ENCODE assay signal across 13 mouse cellular contexts in genomic region chr2:157306091-157307032, GRCm38 (mm10). TPM values are rescaled to one million over a fixed set of nuclear protein-coding genes. Genes with fewer than 3 reads are reported as not detected.
DNase-seq lines count a peak whose midpoint lies in the region; ATAC-seq lines count a peak whose summit lies in the region.
"Had no signal": no experiment of that assay in that cellular context is flagged by ENCODE, and none has a peak within 500 bp of the region (broad histone marks: within the 10 kb centered on the region; RNA-seq: fewer than 3 reads in every experiment).

No protein-coding gene starts in this region.

- 81% methylated on average over 7 of the region's 7 CpGs for WGBS in heart, embryonic 14.5 days
- 80% methylated on average over 7 of the region's 7 CpGs for WGBS in midbrain, embryonic 15.5 days
- WGBS in midbrain, embryonic 13.5 days = 84% methylated on average over 7 of the region's 7 CpGs
- WGBS in limb, embryonic 12.5 days = 65% methylated on average over 7 of the region's 7 CpGs

- peaks cover 96% of the 10 kb centered on the region for H3K36me3 ChIP-seq in heart, embryonic 14.5 days (ENCODE audit: control insufficient read depth, insufficient read depth, low read length)
- peaks cover 25% of the 10 kb centered on the region for H3K36me3 ChIP-seq in midbrain, embryonic 15.5 days (replicated peaks)
- peaks cover 80% of the 10 kb centered on the region for H3K36me3 ChIP-seq in midbrain, embryonic 13.5 days
- peaks cover 96% of the 10 kb centered on the region for H3K36me3 ChIP-seq in limb, embryonic 12.5 days

- H3K4me1 ChIP-seq in heart, embryonic 14.5 days (ENCODE audit: control insufficient read depth in 2 of 2, insufficient read depth in 2 of 2, low read length in 2 of 2) = peaks cover 0 to 14% of the 10 kb centered on the region in 2 experiments; a peak in 1 of 4 replicates
- H3K4me1 ChIP-seq in midbrain, embryonic 15.5 days = no peaks in the 10 kb centered on the region
- H3K4me1 ChIP-seq in midbrain, embryonic 13.5 days (replicated peaks) = no peaks in the 10 kb centered on the region
- peaks cover 18% of the 10 kb centered on the region for H3K4me1 ChIP-seq in limb, embryonic 12.5 days (replicated peaks)

- H3K27ac ChIP-seq in heart, embryonic 14.5 days (replicated peaks in 1 of 2; ENCODE audit: control insufficient read depth in 1 of 2, insufficient read depth in 1 of 2, low read depth in 2 of 2, low read length in 2 of 2) = 0 out of 4 replicates have a peak overlapping the region, but pooled peaks have one; percentile 16 to 28
- H3K27ac ChIP-seq in midbrain, embryonic 15.5 days = peak overlapping the region; percentile 44; the same call in 1 of the 2 replicates
- H3K27ac ChIP-seq in midbrain, embryonic 13.5 days = no peak overlapping the region
- H3K27ac ChIP-seq in limb, embryonic 12.5 days = peak overlapping the region; percentile 72
- H3K27ac ChIP-seq: hindbrain, embryonic 12.5 days had no signal

- no peak overlapping the region for H3K9ac ChIP-seq in heart, embryonic 14.5 days (ENCODE audit: low read length)
- H3K9ac ChIP-seq in midbrain, embryonic 15.5 days = no peak overlapping the region
- H3K9ac ChIP-seq in midbrain, embryonic 13.5 days (replicated peaks) = no peak overlapping the region
- H3K9ac ChIP-seq in limb, embryonic 12.5 days (replicated peaks) = no peak overlapping the region
- H3K9ac ChIP-seq: hindbrain, embryonic 12.5 days; neural tube, embryonic 13.5 days had no signal

- intact Hi-C loops in heart, postnatal 25 days (cut with DNase I) = no loop called here

- no peak for DNase-seq in heart, postnatal 25 days (ENCODE audit: low spot score)
- DNase-seq in telencephalon, adult 2 months (ENCODE audit: low read depth, low spot score) = peak; percentile 38
- no peak for DNase-seq in cerebellum, postnatal 36 days
- DNase-seq in gastrocnemius, postnatal 10 days = no peak
- DNase-seq: kidney, postnatal 10 days had no signal

- no peaks in the 10 kb centered on the region for H3K27me3 ChIP-seq in heart, embryonic 14.5 days (ENCODE audit: control insufficient read depth, insufficient read depth, low read length)
- no peaks in the 10 kb centered on the region for H3K27me3 ChIP-seq in midbrain, embryonic 15.5 days (replicated peaks)
- H3K27me3 ChIP-seq in midbrain, embryonic 13.5 days = no peaks in the 10 kb centered on the region
- H3K27me3 ChIP-seq in limb, embryonic 12.5 days = no peaks in the 10 kb centered on the region
- H3K27me3 ChIP-seq: hindbrain, embryonic 12.5 days; neural tube, embryonic 13.5 days had no signal

- no peaks in the 10 kb centered on the region for H3K9me3 ChIP-seq in heart, embryonic 14.5 days (ENCODE audit: control insufficient read depth, low read length)
- H3K9me3 ChIP-seq in midbrain, embryonic 15.5 days = no peaks in the 10 kb centered on the region
- no peaks in the 10 kb centered on the region for H3K9me3 ChIP-seq in midbrain, embryonic 13.5 days
- no peaks in the 10 kb centered on the region for H3K9me3 ChIP-seq in limb, embryonic 12.5 days
- H3K9me3 ChIP-seq: hindbrain, embryonic 12.5 days; neural tube, embryonic 13.5 days had no signal

- H3K4me3 ChIP-seq in heart, embryonic 14.5 days (ENCODE audit: control insufficient read depth in 1 of 2, insufficient read depth in 1 of 2, low read depth in 1 of 2, low read length in 2 of 2) = no peak overlapping the region
- H3K4me3 ChIP-seq in midbrain, embryonic 15.5 days = no peak overlapping the region
- H3K4me3 ChIP-seq in midbrain, embryonic 13.5 days (replicated peaks) = no peak overlapping the region
- no peak overlapping the region for H3K4me3 ChIP-seq in limb, embryonic 12.5 days (replicated peaks)
- H3K4me3 ChIP-seq: hindbrain, embryonic 12.5 days; neural tube, embryonic 13.5 days had no signal

- H3K4me2 ChIP-seq in heart, embryonic 14.5 days (ENCODE audit: low read length) = no peak overlapping the region
- no peak overlapping the region for H3K4me2 ChIP-seq in midbrain, embryonic 15.5 days
- no peak overlapping the region for H3K4me2 ChIP-seq in midbrain, embryonic 13.5 days (replicated peaks)
- no peak overlapping the region for H3K4me2 ChIP-seq in limb, embryonic 12.5 days
- H3K4me2 ChIP-seq: hindbrain, embryonic 12.5 days; neural tube, embryonic 13.5 days had no signal

- no peak for ATAC-seq in heart, embryonic 14.5 days (ENCODE audit: insufficient number of reproducible peaks, insufficient read depth, low FRiP score, low read depth)
- no peak for ATAC-seq in midbrain, embryonic 15.5 days (replicated peaks)
- no peak for ATAC-seq in midbrain, embryonic 13.5 days
- ATAC-seq in limb, embryonic 12.5 days (ENCODE audit: insufficient number of reproducible peaks, insufficient read depth, low FRiP score, low TSS enrichment, low read depth) = peak; percentile 78; the same call in 1 of the 2 replicates

RNA-seq across cellular contexts. Expression of gene Mroh8, which starts 27.0 kb away (rescaled TPM):
- polyA plus RNA-seq in heart, embryonic 14.5 days (2014; fragmentation: Nextera tagmentation; extraction: Ambion mirVana) = 0.43 and 0.46 TPM in 2 replicates
- total RNA-seq in heart, postnatal 25 days (2021) = not detected
- 0.50 and 0.74 TPM in 2 replicates for polyA plus RNA-seq in midbrain, embryonic 15.5 days (2015; fragmentation: Nextera tagmentation; extraction: Ambion mirVana)
- polyA plus RNA-seq in midbrain, embryonic 13.5 days (2015; fragmentation: Nextera tagmentation; extraction: Ambion mirVana) = 0.43 and 0.52 TPM in 2 replicates
- polyA plus RNA-seq in limb, embryonic 12.5 days (2016; fragmentation: Nextera tagmentation; extraction: Ambion mirVana) = 0.84 and 0.91 TPM in 2 replicates
- under 1 TPM; 0.18 to 0.47 TPM for total RNA-seq in gastrocnemius, postnatal 10 days (2021)

RNA-seq across cellular contexts. Expression of gene Rpn2, which starts 27.5 kb away (rescaled TPM):
- polyA plus RNA-seq in heart, embryonic 14.5 days (2014; fragmentation: Nextera tagmentation; extraction: Ambion mirVana) = 165 and 176 TPM in 2 replicates
- total RNA-seq in heart, postnatal 25 days (2021) = 10 to 100 TPM; 85.1 to 94.2 TPM
- polyA plus RNA-seq in midbrain, embryonic 15.5 days (2015; fragmentation: Nextera tagmentation; extraction: Ambion mirVana) = 215 and 218 TPM in 2 replicates
- 202 and 211 TPM in 2 replicates for polyA plus RNA-seq in midbrain, embryonic 13.5 days (2015; fragmentation: Nextera tagmentation; extraction: Ambion mirVana)
- 266 and 271 TPM in 2 replicates for polyA plus RNA-seq in limb, embryonic 12.5 days (2016; fragmentation: Nextera tagmentation; extraction: Ambion mirVana)
- 100 to 1,000 TPM in 1 of 2 experiments, 10 to 100 TPM in 1; 97.2 to 114 TPM for total RNA-seq in gastrocnemius, postnatal 10 days (2021)

RNA-seq across cellular contexts. Expression of gene Ghrh, which starts 40.9 kb away (rescaled TPM):
- polyA plus RNA-seq in heart, embryonic 14.5 days (2014; fragmentation: Nextera tagmentation; extraction: Ambion mirVana) = not detected in 2 replicates
- total RNA-seq in heart, postnatal 25 days (2021) = not detected
- 1.3 and 4.1 TPM in 2 replicates for polyA plus RNA-seq in midbrain, embryonic 15.5 days (2015; fragmentation: Nextera tagmentation; extraction: Ambion mirVana)
- polyA plus RNA-seq in midbrain, embryonic 13.5 days (2015; fragmentation: Nextera tagmentation; extraction: Ambion mirVana) = 1.6 and 3.4 TPM in 2 replicates
- polyA plus RNA-seq in limb, embryonic 12.5 days (2016; fragmentation: Nextera tagmentation; extraction: Ambion mirVana) = not detected in 2 replicates
- not detected for total RNA-seq in gastrocnemius, postnatal 10 days (2021)
- total RNA-seq: left cerebral cortex, postnatal 14 days; megakaryocyte progenitor cell, adult 5-6 weeks had no signal
